Mouse (Mus musculus): ENCODE data around the gene Lmo1. TPM values are rescaled to one million over a fixed set of nuclear protein-coding genes. Genes with fewer than 3 reads are reported as not detected.
"Not testable (repeated sequence)": the region's sequence is repeated elsewhere in the genome, so short reads cannot be mapped to it uniquely, and the experiment has no call there.

Gene Lmo1
- total and polyA plus RNA-seq, 2 experiments from 2014 or later: 59.4 to 86.5 TPM

- ATAC-seq (no peak), DNase-seq (no peak)
- WGBS: 68% methylated on average over 7 of the region's 7 CpGs
- TF ChIP-seq CTCF (IDR thresholded peaks at IDR 0.05; ENCODE audit: low read depth): no peak
- Histone ChIP-seq H3K27me3 (ENCODE audit: insufficient read depth, low read length) (no peaks in the 10 kb centered on the region), H3K9me3 (ENCODE audit: low read length) (no peaks in the 10 kb centered on the region), H3K36me3 (ENCODE audit: insufficient read depth) (no peaks in the 10 kb centered on the region), H3K4me3 (ENCODE audit: low read depth, low read length) (no peak overlapping the region), H3K4me2 (ENCODE audit: low read depth) (no peak overlapping the region), H3K4me1 (ENCODE audit: insufficient read depth) (no peaks in the 10 kb centered on the region), H3K27ac (ENCODE audit: low read depth, low read length) (no peak overlapping the region), H3K9ac (no peak overlapping the region)
Observed at GRCm38 (mm10) chr7:109097203-109097602, 77.8 kb downstream of the Lmo1 start.

- Histone ChIP-seq H3K36me3 (ENCODE audit: insufficient read depth) (no peaks in the 10 kb centered on the region), H3K9ac (no peak overlapping the region), H3K27ac (ENCODE audit: low read depth, low read length) (no peak overlapping the region), H3K4me3 (ENCODE audit: low read depth, low read length) (no peak overlapping the region), H3K27me3 (ENCODE audit: insufficient read depth, low read length) (no peaks in the 10 kb centered on the region), H3K4me1 (ENCODE audit: insufficient read depth) (no peaks in the 10 kb centered on the region), H3K4me2 (ENCODE audit: low read depth) (no peak overlapping the region), H3K9me3 (ENCODE audit: low read length) (no peaks in the 10 kb centered on the region)
- 84% methylated on average over 4 of the region's 4 CpGs for WGBS
- no peak for TF ChIP-seq CTCF (IDR thresholded peaks at IDR 0.05; ENCODE audit: low read depth)
- DNase-seq (no peak), ATAC-seq (no peak)
Observed at GRCm38 (mm10) chr7:109096618-109097017, 78.4 kb downstream of the Lmo1 start.

- no peak for DNase-seq
- Histone ChIP-seq H3K27ac (ENCODE audit: low read depth, low read length) (no peak overlapping the region), H3K4me1 (ENCODE audit: insufficient read depth) (no peaks in the 10 kb centered on the region), H3K9ac (no peak overlapping the region), H3K36me3 (ENCODE audit: insufficient read depth) (no peaks in the 10 kb centered on the region), H3K27me3 (ENCODE audit: insufficient read depth, low read length) (no peaks in the 10 kb centered on the region), H3K4me2 (ENCODE audit: low read depth) (no peak overlapping the region), H3K9me3 (ENCODE audit: low read length) (no peaks in the 10 kb centered on the region), H3K4me3 (ENCODE audit: low read depth, low read length) (no peak overlapping the region)
- WGBS: 85% methylated on average over 7 of the region's 7 CpGs
- ATAC-seq: no peak
- TF ChIP-seq CTCF (IDR thresholded peaks at IDR 0.05; ENCODE audit: low read depth): no peak
Observed at GRCm38 (mm10) chr7:109094294-109094693, 80.7 kb downstream of the Lmo1 start.

GRCm38 (mm10) chr7:109091316-109091715 is 83.7 kb downstream of the Lmo1 start:
- not testable (repeated sequence) for H3K27ac ChIP-seq (ENCODE audit: low read depth, low read length); H3K4me3 ChIP-seq (ENCODE audit: low read depth, low read length)
- WGBS: 100% methylated on average over 2 of the region's 2 CpGs

More at GRCm38 (mm10) chr7:109091316-109091715, 83.7 kb downstream of the Lmo1 start:
- not testable (repeated sequence) for H3K4me2 ChIP-seq (ENCODE audit: low read depth); H3K27me3 ChIP-seq (ENCODE audit: insufficient read depth, low read length); H3K36me3 ChIP-seq (ENCODE audit: insufficient read depth); DNase-seq; H3K4me1 ChIP-seq (ENCODE audit: insufficient read depth); H3K9ac ChIP-seq; H3K9me3 ChIP-seq (ENCODE audit: low read length); ATAC-seq

Other genes starting within 250 kb of the Lmo1 start
- 0.05 TPM in 1 of 2 replicates, not detected in the other for gene Nlrp10, start 245.0 kb downstream of the Lmo1 start, total RNA-seq (2014; rRNA removed)
- gene Nlrp10, start 245.0 kb downstream of the Lmo1 start, polyA plus RNA-seq (2015; fragmentation: Nextera tagmentation; extraction: Ambion mirVana): 0.04 and 0.10 TPM in 2 replicates
- 118 and 120 TPM in 2 replicates for gene Eif3f, start 240.8 kb downstream of the Lmo1 start, total RNA-seq (2014; rRNA removed)
- gene Eif3f, start 240.8 kb downstream of the Lmo1 start, polyA plus RNA-seq (2015; fragmentation: Nextera tagmentation; extraction: Ambion mirVana): 80.6 and 81.5 TPM in 2 replicates
- gene Tub, start 224.9 kb downstream of the Lmo1 start, total RNA-seq (2014; rRNA removed): 158 and 188 TPM in 2 replicates
- 30.2 and 39.1 TPM in 2 replicates for gene Tub, start 224.9 kb downstream of the Lmo1 start, polyA plus RNA-seq (2015; fragmentation: Nextera tagmentation; extraction: Ambion mirVana)
- gene Ric3, start 91.9 kb downstream of the Lmo1 start, total RNA-seq (2014; rRNA removed): 42.2 and 61.0 TPM in 2 replicates
- 26.7 and 32.4 TPM in 2 replicates for gene Ric3, start 91.9 kb downstream of the Lmo1 start, polyA plus RNA-seq (2015; fragmentation: Nextera tagmentation; extraction: Ambion mirVana)